Mouse (Mus musculus) mature B cell (primary cell): Measurements from ENCODE around the gene Crtam.

Experiments
- in situ Hi-C: fragments of 300-500 bp; cut with MboI; formaldehyde crosslinking; loops from 2 replicates; pipeline ENCODE4 v1.14.3; 2019

The Crtam gene

DNA sequence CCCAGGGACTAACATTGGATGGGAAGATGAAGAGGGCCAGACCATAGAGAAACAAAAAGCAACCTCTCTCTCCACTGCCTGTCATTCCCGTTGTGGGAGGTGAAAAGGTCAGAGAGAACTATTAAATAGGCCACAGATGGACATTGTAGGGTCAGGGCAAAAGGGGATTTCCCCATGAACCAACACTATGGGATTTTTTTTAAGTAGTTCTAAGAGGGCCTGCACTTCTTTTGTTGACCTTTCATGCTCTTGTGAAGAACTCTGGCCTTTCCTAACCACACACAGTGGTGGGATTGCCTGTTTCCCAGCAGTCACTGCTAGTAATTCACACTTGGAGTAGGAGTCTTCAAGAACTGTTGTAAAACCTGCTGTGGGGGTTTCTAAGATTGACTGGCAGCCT lies 3.4 kb upstream of the Crtam start:
- in situ Hi-C loops, result no loop called here

DNA sequence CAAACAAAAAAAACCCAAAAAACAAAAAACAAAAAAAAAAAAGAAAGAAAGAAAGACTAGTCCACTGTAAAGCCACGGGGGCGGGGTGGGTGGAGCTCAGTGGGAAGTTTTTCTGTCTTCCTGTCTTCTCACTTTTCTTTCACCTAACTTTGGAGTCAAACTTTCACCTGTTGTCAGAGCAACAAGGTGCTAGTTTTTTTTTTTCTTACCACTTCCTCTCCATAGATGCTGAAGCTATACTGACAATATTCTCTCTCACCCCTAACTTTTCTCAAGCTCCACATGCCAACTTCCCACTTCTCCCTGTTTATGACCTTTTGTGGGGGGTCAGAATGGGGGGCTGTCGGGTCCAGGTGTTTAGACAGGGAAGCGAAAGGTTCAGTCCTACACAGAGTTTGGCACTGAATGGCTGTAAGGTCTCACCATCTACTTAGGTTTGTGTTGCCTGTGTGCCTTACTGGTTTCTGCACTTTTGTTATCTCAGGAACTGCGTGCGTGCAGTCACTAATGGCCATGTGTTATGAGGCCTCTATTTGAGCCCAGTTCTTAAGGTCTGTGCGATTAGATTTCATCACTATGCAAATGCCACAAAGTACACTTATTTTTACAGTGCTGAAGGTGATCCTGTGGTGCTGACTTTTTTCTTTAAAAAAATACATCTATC lies 7.2 kb downstream of the Crtam start:
- in situ Hi-C loops, result no loop called here

DNA sequence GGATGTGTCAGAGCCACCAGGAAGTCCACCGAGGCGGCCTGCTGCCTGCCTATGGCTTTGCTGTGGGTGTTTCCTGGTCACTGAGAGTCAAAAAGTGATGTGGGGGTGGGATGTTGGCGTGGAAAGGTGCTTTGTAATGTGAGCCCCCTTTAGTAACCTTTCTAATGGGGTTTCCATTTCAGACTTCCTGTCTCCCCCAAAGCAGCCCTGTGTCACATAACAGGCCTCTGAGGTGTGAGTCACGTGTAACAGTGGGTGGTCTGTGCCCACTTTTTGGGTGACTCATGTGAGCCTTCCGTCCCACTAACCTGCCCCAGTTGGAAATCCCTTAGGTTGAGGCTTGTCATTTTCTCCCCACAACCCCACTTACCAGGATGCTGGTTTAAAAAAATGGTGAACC lies 10.4 kb downstream of the Crtam start:
- in situ Hi-C loops, result no loop called here

DNA sequence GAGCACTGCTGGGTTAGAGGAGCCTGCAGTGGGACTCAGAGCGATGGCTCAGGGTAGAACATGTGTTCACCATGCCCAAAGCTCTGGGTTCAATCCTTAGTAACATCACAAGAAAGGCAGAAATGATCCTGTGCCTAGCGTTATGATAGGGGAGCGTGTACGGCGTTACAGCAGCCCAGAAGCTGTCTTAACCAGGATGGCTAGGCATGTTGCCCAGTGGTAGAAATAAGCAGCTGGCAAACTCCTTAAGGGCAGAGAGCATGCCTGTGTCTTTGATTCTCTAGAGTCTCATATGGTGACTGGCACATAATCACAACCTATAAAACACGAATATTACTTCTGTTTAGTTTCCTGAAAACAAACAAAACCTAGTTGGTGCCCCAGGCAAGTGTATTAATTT lies 12.9 kb downstream of the Crtam start:
- in situ Hi-C loops, result no loop called here

DNA sequence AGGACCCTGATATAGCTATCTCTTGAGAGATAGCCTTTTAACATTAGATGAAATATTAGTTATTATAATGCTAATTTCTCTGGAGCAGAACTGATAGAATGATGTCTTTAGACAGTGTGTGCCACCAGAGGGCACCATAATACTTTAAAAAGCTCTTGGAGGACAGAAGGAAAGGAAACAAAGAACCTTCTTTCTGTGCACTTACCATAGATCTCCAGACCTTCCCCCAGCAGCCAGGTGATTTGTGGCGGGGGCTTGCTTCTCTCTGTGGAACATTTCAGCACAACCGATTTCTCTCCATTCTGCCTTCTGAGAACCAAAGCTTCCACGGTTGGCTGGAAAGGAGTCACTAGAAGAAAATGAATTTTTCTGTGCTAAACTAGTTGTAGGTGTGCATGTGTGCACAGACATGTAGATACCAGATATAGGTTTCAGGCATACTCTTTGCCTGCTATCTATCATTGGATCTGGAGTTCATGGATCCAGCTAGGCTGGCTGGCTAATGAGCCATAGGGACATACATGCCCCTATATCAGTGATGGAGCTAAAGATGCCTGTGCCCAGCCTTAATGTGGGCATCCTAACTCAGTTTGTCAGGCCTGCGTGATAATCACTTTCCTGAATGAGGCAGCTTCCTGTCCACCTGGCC lies 14.4 kb downstream of the Crtam start:
- in situ Hi-C loops, result loop anchor here (10.0 kb wide), 1 partner anchor 205 kb away; no protein-coding TSS in a partner anchor

DNA sequence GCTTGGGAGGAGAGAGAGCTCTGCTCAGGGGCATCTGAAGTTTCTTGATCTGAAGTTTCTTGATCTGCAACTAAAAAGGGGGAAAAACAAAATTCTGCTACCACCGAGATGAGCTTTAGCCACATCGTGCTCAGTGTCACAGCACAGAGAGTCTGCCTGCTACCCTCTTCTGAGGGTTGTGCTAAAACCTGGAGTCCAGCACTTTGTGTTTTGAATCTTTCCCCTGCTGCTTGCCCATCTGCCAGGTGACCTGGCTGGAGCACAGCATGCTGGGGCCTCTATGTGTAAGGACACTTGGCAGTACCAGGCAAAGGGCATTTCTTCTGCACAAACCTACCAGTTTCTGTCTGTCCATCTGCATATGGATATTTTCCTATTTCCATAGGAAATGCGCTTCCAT lies 20.1 kb downstream of the Crtam start:
- in situ Hi-C loops, result loop anchor here (10.0 kb wide), 1 partner anchor 210 kb away; no protein-coding TSS in a partner anchor

DNA sequence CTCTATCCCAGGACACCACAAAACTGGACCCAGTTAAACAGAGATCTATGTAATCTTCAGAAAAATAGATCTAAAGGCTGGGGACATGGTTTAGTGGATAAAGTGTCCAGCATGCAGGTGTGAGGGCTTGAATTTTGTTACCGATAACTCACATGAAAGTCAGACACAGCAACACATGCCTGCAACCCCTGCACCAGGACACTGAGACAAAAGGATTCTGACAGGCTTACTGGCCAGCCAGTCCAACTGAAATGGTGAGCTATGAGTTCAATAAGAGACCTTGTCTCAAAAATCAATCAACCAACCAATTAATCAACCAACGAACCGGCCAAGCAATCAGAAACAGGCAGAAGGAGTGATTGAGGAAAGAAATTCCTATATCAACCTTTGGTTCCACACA lies 20.7 kb downstream of the Crtam start:
- in situ Hi-C loops, result loop anchor here (10.0 kb wide), 1 partner anchor 211 kb away; no protein-coding TSS in a partner anchor

DNA sequence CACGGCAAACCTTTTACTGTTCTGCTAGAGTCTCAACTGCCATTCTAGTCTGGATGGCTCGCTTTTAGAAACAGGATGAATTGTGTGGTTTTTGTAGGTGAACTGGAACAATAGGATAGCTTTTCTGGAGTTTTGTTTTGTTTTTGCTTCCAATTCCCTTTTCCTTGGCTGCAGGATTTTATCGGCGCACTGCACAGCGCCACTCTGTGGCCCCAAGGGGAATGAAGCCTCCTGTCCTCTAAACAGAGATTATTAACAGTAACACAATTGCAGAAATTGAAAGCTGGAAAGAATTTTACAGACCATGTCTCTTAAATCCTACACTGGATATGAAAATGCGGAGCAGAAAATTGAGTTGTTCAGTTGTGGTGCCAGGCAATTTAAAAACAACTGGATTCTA lies 21.9 kb downstream of the Crtam start:
- in situ Hi-C loops, result loop anchor here (10.0 kb wide), 1 partner anchor 212 kb away; no protein-coding TSS in a partner anchor

DNA sequence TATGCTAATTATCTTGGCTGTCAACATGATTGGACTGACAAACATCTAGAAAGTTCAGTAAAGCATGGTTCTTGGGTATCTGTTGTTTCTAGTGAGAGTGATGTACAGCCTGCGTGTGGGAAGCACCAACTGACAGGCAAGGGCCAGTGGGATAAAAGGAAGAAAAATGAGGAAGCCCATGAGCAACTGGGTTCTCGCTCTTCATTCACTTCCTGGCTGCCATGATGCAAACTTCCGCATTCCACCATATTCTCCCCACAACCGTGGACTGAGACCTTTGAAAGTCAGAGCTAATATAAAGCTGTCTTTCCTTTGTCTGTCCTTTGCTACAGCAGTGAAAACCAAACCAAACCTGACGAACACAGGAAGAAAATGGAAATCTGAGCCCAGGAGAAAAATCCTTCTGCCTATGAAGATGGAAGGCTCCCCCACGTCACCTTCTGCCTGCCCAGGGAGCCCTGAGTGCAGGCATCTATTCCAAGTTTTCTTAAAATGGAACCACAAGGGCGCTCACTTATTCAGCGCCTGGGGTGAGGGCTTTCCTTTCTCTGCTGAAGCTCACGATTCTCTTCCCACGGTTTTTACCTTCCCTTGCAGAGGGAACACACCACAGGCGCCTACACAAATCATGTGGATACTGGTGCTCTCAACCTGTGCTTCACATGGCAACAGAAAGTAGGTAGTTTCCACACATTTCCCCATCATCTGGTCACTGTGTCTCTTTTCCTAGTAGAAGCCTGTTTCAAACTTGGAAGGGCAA lies 30.2 kb downstream of the Crtam start:
- in situ Hi-C loops, result no loop called here

DNA sequence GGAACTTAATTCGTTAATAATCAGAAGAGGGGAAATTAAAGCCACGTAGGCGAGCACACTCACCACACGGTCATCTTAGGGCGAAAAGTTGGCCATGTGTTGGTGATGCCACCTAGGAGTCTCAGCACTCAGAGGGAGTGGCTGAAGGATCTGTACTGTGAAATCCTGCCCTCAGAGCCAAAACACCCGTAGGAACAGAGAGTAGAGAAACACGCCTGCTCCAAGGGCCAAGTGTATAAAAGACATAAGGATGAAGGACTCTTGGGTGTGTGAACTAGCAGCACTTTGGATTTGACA lies 40.1 kb downstream of the Crtam start:
- in situ Hi-C loops, result no loop called here

DNA sequence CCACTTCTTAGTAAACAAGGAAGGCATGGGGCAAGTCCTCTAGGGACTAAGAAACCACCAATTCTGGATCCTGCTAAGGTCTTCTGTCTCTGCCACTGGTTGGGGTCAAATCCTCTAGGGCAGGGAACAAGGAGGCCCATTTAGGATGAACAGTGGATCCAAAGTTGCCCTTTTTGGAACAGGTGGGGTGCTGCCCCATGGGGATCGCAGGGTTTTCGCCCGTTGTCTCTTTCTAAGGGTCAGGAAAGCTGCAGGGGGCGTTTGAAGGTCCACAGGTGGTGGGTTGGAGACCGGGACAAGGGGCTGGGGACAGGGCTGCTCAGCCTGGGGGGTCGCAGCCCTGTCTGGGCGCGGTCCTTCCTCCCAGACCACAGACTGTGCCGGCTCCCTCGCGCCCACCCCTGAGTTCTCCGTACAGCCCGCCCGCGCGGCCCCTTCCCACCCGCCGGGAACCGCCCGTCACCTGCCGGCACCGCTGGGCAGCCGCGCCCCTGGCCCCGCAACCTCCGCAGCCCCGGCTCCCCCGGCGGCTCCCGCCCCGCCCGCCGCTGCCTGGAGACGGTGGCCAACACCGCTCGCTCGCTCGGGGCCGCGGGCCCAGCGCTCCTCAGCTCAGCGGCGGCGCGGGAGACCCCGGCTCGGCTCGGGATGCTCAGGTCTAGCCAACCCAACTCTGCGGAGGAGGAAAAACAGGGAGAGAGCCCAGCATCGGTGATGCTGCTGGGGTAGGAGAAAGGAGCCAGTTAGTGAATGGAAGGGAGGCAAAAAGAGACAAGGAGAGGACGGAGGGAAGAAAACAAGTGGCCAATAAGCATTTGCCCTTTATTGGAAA lies 40.6 kb downstream of the Crtam start, which contains the start of gene Jhy:
Gene Jhy (minus strand): TSS at position 533 of the 832 bp plus-strand sequence.
- in situ Hi-C loops, result no loop called here

DNA sequence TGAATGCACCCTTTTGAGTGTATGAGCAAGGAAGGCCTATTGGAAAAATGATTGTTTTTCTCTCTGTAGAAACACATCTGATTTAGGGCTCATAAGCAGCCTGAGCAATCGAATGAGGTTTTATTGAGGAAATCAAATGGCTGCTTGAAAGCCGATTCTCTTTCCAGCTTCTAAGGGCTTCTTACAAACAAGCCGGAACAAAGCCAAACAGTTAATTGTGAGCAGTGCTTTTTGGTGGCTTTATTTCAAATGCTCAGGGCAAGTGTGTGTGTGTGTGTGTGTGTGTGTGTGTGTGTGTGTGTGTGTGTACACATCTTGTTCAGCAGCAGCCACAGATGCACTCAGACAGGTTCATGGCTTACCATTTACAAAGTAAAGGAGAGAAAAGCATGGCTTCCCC lies 43.0 kb downstream of the Crtam start:
- in situ Hi-C loops, result no loop called here

DNA sequence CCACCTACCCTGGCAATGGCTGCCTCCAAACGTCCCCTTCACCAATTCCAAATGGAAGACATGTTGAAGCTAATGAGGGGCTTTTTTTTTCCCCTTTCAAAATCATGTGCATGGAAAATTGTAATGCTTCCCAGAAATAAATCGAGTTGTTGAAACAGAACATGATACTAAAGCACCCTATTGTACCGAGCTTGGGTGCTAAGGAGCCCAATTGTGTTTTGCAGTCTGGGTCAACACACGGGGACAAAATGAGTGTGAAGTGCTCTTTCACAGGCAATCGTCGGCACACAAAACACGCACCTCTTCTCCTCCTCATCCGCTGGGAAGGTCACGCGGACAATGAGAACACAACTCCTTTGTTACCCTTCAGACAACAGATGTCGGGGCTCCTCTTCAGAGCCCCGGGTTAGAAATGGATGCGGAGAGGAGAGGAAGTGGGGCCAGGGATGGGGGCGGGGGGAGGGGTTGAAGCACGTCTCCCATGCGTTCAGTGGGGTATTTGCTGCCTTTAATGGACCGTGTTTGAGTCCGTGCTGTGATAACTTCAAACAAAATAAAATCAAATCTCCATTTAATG lies 55.3 kb downstream of the Crtam start:
- in situ Hi-C loops, result no loop called here

DNA sequence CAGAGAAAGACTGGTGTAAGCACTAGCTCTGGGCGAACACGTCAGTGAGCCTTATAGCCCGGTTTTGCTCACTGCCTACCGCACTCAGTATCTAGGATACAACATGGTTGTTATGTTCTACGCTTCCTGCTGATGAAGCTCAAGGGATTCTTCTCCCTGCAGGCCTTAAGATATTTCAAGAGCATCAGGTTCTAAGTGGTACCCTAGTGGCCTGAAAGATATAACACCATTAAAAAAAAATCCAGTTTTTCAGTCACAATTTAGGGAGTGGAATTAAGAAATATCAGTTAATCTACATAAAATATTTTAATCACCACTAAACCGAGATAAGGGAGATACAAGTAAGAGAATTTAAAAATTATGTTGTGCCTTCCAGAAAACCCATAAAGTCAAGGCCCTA lies 56.0 kb downstream of the Crtam start:
- in situ Hi-C loops, result no loop called here

DNA sequence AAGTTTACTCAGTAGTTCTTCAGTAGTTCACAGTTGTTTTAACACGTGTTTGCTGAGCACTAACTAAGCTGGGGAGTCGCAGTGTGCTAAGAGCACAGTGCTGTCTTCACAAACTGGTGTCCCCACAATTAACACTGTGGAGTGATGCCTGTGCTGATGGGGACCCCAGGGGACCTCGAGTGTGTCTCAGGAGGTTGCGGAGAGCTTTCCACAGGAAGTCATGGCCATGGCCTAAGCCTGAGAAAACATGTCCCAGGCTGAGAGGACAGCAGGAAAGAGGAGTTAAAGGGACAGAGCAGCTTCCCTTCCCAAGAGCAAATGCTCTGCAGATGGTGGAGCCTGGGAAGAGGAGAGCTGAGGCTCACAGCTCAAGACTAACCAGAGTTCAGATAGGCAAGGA lies 57.3 kb downstream of the Crtam start:
- in situ Hi-C loops, result no loop called here

DNA sequence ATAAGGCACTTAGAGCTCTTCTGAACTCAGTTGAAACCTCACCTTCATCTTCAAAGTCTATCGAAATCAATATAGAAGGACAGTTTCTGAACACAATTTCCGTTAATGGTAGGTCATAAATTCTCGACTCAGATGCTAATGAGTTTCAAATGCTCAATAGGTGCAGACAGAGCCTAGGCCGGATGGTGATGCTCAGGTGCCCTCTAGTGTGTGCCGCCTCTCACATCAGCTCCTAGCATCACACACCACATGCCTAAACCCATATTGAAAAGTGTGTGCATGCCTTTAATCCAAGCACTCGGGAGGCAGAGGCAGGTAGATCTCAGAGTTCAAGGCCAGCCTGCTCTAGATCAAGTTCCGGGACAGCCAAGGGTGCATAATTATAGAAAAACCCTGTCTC lies 67.0 kb downstream of the Crtam start:
- in situ Hi-C loops, result no loop called here

DNA sequence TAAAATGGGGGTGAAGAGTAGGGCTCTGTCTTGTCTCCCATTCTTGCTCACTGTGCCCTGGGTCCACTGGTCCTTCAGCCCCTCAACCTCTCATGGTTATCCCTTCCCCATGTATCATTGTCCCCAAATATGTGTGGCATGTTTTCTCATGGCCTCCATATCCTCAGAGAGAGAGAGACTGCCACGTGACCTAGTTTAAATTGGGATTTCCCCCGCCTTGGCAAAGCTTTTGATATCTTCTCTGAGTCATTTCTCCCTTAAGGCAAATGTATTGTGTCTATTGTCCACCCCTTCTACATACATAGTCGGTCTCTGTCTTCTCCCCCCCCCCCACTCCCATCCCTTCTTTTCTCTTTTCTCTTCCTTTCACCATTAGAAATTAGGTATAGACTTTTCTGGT lies 71.1 kb downstream of the Crtam start:
- in situ Hi-C loops, result no loop called here

DNA sequence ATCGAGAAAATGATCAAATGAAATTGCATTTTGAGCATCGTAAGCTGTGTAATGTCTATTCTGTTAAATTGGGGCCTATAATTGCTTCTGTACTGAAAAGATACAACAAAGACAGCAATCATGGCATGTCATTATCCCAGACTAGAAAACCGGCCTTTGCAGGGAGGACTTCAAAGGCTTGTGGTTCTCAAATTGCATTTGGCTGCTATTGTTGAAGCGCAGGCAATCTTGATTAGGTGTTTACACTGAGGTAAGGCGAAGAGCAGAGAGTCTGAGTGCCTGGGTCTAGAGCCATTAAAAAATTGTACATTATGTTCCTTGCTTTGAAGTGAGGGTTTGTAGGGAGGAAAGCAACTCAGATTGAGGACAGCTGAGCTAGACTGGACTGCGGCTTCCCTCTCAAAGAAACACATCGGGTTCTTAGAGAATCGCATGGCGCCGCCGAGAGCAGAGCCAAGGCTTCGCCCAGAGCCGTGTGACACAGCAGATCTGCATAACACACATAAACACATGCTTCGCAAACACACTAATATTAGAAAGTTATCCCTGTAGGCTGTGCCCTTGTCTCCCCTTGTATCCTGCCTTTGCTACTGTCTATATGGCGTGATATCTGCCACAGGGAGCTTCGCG lies 77.0 kb downstream of the Crtam start:
- in situ Hi-C loops, result no loop called here
